Mouse (Mus musculus) bone marrow macrophage, adult 2 months (primary cell): ENCODE results near the gene Lcmt2. TPM values are rescaled to one million over a fixed set of nuclear protein-coding genes. Genes with fewer than 3 reads are reported as not detected.
"Not testable (repeated sequence)": the region's sequence is repeated elsewhere in the genome, so short reads cannot be mapped to it uniquely, and the experiment has no call there.

Experiments used
- H3K27ac ChIP-seq: 2 replicates; pipeline ENCODE4 v1.5.1; 2012; ENCODE audit warnings: low read depth, low read length; ENCODE audit not compliant: insufficient read depth
- H3K4me1 ChIP-seq: 2 replicates; pipeline ENCODE4 v1.6.1; 2012; ENCODE audit warnings: low read length; ENCODE audit not compliant: control insufficient read depth, insufficient read depth
- H3K4me3 ChIP-seq: 2 replicates; pipeline ENCODE4 v1.5.1; 2012; ENCODE audit warnings: mild to moderate bottlenecking, low read length, moderate library complexity; ENCODE audit not compliant: insufficient read depth
- CTCF ChIP-seq: IDR thresholded peaks from 2 replicates; pipeline ENCODE4 v1.5.1; 2012; ENCODE audit warnings: low read depth, mild to moderate bottlenecking, low read length, moderate library complexity
- POLR2A ChIP-seq: IDR thresholded peaks from 2 replicates; pipeline ENCODE4 v1.6.1; 2012; ENCODE audit warnings: mild to moderate bottlenecking, low read depth, low read length, borderline replicate concordance
- polyA plus RNA-seq: library from polyadenylated mRNA; stranded (reverse); fragments of >200 nt; gene quantifications from 2 replicates; pipeline ENCODE4 v1.2.4, GENCODE M21; 2012; ENCODE audit not compliant: missing spikeins, insufficient read depth, insufficient read length

Lcmt2 gene
- polyA plus RNA-seq, 1 experiment: 6.2 TPM

- TF ChIP-seq CTCF (no peak), POLR2A (no peak)
- no peak overlapping the region for H3K27ac ChIP-seq
- no peak overlapping the region for H3K4me3 ChIP-seq
- no peaks in the 10 kb centered on the region for H3K4me1 ChIP-seq
Observed at GRCm38 (mm10) chr2:121153100-121153499, 12.6 kb upstream of the Lcmt2 start.

DNA sequence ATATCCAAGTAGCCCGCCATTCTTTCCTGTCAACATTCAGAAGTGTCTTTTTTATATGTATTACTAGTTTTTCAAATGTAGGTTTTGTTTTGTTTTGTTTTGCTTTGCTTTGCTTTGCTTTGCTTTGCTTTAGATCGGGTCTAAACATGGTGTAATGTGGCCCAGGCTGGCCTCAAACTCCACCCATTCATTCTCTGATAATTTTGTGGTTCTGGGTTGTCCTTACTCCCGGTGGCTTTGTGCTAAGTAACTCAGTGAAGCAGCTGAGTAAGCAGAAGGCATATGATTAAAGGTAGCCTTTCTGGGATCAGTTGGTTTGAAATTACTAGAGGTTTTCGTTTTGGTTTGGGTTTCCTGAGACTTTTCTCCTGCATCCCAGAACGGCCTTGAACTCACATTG, 9.2 kb upstream of the Lcmt2 start:
- no peak overlapping the region for H3K27ac ChIP-seq
- no peak overlapping the region for H3K4me3 ChIP-seq
- no peak for TF ChIP-seq POLR2A
- TF ChIP-seq CTCF: no peak
- H3K4me1 ChIP-seq: no peaks in the 10 kb centered on the region

DNA sequence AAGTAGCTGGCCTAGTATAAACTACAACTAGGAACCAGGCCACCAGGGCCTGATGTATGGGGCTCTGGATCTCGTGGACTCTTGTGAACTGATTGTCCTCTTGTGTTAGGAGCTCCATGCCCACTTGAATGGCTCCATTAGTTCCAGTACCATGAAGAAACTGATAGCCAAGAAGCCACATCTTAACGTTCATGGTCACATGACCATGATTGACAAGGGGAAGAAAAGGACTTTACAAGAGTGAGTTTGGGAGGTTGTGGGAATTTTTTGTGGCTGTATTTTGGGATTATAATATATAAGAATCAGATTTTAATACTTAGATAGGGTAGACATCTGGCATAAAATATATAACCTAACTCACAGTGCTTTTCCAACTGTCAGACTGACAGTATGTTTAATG, 2.0 kb upstream of the Lcmt2 start:
- no peak overlapping the region for H3K4me3 ChIP-seq
- H3K27ac ChIP-seq: no peak overlapping the region
- peaks cover 15% of the 10 kb centered on the region for H3K4me1 ChIP-seq
- TF ChIP-seq POLR2A (no peak), CTCF (no peak)

GRCm38 (mm10) chr2:121141216-121142035, 973 bp upstream of the Lcmt2 start:
- H3K4me3 ChIP-seq: peak overlapping the region; percentile 95; the same call in 1 of the 2 replicates

DNA sequence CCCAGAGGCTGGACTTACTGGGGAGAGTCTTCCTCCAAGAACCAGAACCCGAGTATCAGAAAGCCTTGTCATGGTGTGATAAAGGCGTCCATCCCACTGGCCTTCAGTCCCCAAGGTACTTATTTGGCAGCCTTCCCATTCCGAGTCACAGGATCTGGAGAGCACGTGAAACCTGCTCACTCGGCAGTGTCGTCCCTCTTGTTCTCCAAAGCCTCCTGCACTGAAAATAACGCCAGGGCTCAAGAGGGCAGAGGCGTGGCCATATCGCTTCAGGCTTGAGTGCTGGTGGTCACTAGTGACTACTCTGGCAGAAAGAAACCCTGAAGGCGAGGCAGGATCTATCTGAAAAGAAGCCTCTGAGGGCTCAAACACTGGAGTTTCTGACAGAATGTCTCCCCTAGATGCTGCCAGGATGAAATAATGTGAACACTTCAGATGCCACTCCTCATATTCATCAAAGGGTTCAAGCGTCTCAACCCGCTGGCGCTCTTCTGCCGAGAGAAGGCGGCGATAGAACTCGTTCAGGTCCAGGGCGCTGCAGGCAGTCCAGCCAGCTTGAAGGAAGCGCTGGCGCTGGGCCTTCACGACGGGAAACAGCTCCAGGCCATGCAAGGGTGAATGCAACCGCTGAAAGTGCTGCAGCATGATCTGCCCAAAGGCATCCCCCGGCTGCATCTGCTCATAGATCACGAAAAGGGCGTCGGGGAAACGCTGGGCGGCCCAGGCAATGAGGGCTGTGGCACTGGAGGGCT, 1.0 kb downstream of the Lcmt2 start:
- Histone ChIP-seq H3K4me1 (peaks cover 15% of the 10 kb centered on the region), H3K27ac (peak overlapping the region; percentile 87), H3K4me3 (peak overlapping the region; percentile 95)
- no peak for TF ChIP-seq POLR2A
- TF ChIP-seq CTCF: no peak

More at GRCm38 (mm10) chr2:121141216-121142035, 973 bp upstream of the Lcmt2 start:
- Histone ChIP-seq H3K27ac (peak overlapping the region; percentile 87; the same call in 1 of the 2 replicates), H3K4me1 (peaks cover 15% of the 10 kb centered on the region)
- TF ChIP-seq CTCF (no peak), POLR2A (no peak)

DNA sequence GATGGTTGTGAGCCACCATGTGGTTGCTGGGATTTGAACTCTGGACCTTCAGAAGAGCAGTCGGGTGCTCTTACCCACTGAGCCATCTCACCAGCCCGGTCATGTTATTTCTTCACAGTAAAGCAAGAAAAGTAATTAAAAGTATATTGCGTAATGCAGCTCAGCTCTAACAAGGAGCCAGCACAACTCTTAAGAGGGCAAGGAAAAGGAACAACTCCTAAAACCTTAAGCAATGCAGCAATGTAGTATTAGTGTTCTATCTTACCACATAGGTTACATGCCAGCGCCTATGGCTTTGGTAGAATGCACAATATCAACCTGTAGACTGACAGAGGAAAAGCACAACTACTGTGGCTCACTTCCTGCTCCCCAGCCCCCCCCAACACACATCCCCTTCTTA, 3.1 kb downstream of the Lcmt2 start:
- Histone ChIP-seq H3K27ac (no peak overlapping the region), H3K4me1 (peaks cover 6% of the 10 kb centered on the region), H3K4me3 (no peak overlapping the region)
- TF ChIP-seq CTCF (no peak), POLR2A (no peak)

DNA sequence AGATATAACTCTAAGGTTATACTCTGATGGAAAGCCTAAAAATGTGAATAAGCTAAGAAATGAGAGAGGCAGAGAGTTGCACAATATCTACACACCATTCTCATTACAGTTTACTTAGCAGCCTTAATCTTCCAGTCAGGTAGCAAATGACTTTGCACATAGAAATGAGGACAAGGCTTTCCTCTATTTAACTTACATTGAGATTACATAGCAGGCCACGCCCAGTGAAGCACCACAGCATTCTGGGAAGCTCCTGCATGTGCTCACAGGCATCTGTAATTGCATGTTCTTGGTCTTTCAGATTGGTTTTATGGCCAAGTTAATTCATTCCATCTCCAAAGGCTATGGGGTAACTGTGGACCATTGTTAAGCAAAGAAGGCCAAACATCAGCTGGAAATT, 7.6 kb downstream of the Lcmt2 start:
- Histone ChIP-seq H3K4me1 (no peaks in the 10 kb centered on the region), H3K4me3 (no peak overlapping the region), H3K27ac (no peak overlapping the region)
- TF ChIP-seq POLR2A: no peak
- TF ChIP-seq CTCF: no peak

GRCm38 (mm10) chr2:121128865-121129620, 11.4 kb downstream of the Lcmt2 start:
- no peak overlapping the region for H3K4me3 ChIP-seq
- peaks cover 6% of the 10 kb centered on the region for H3K4me1 ChIP-seq
- no peak overlapping the region for H3K27ac ChIP-seq
- TF ChIP-seq CTCF: no peak
- no peak for TF ChIP-seq POLR2A

DNA sequence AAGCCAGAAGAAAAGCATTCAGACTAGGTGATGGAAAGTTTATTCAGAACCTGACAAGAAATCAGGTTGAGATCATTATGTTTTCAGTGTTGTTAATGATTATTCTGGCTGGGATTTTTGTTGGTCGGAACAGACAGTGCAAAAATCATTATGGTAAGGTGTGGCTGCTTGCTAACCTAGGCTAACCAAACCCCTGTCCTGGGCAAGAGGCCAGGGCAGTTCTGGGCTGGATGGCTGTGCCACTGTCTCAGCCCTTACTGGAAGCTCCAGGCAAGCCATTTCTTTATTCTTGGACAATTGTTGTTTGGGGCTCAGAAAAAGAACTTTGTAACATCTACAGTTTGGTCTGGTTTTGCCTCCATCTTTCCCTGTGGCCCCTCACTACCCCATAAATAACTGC, 12.9 kb downstream of the Lcmt2 start:
- Histone ChIP-seq H3K27ac (no peak overlapping the region), H3K4me3 (no peak overlapping the region), H3K4me1 (peaks cover 6% of the 10 kb centered on the region)
- no peak for TF ChIP-seq CTCF
- TF ChIP-seq POLR2A: no peak

DNA sequence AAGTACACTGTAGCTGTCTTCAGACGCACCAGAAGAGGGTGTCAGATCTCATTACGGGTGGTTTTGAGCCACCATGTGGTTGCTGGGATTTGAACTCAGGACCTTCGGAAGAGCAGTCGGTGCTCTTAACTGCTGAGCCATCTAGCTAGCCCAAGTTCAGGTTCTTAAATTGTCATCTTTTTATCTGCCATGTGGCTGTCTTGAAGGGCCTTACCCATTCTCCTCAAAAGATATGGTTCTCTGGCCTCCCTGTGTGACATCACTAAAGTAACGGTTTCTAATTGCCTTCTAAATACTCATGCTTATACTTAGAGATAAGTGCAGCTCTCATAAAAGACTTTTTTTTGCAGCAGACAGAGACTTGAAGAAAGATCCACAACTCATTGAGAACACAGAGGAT, 14.2 kb downstream of the Lcmt2 start:
- H3K27ac ChIP-seq, H3K4me1 ChIP-seq, H3K4me3 ChIP-seq: not testable (repeated sequence)
